Mouse (Mus musculus) naive thymus-derived CD4-positive, alpha-beta T cell, adult 2 months (primary cell): Measurements from ENCODE around the gene Gm10570.

ENCODE experiments used
- DNase-seq: peaks from one replicate; pipeline ENCODE4 v3.0.0-alpha.2; 2011; ENCODE audit warnings: low read depth

Gene Gm10570

GRCm38 (mm10) chr4:130304746-130305145 lies 3.7 kb downstream of the Gm10570 start:
- DNase-seq = no peak

- DNase-seq = no peak
Observed at GRCm38 (mm10) chr4:130302285-130302870, 6.1 kb downstream of the Gm10570 start.

- DNase-seq = no peak
Observed at GRCm38 (mm10) chr4:130299629-130300018, 8.8 kb downstream of the Gm10570 start.

GRCm38 (mm10) chr4:130298877-130299628 lies 9.4 kb downstream of the Gm10570 start:
- no peak for DNase-seq

GRCm38 (mm10) chr4:130297123-130297529 lies 11.3 kb downstream of the Gm10570 start:
- DNase-seq = peak; percentile 66

- no peak for DNase-seq
Observed at GRCm38 (mm10) chr4:130296243-130296965, 12.1 kb downstream of the Gm10570 start.

GRCm38 (mm10) chr4:130295047-130295745 lies 13.3 kb downstream of the Gm10570 start:
- DNase-seq = no peak

- no peak for DNase-seq
Observed at GRCm38 (mm10) chr4:130294513-130294912, 14.0 kb downstream of the Gm10570 start.

- DNase-seq = peak; percentile 83
Observed at GRCm38 (mm10) chr4:130292271-130292670, 16.2 kb downstream of the Gm10570 start.

- DNase-seq = no peak
Observed at GRCm38 (mm10) chr4:130289824-130290223, 18.6 kb downstream of the Gm10570 start.

- DNase-seq = no peak
Observed at GRCm38 (mm10) chr4:130286531-130286930, 21.9 kb downstream of the Gm10570 start.

- no peak for DNase-seq
Observed at GRCm38 (mm10) chr4:130283826-130284225, 24.6 kb downstream of the Gm10570 start.

- DNase-seq = no peak
Observed at GRCm38 (mm10) chr4:130282856-130283255, 25.6 kb downstream of the Gm10570 start.

- no peak for DNase-seq
Observed at GRCm38 (mm10) chr4:130279105-130279504, 29.4 kb downstream of the Gm10570 start, which contains the start of gene Serinc2. TSS of gene Serinc2 (minus strand) at chr4:130279205.

GRCm38 (mm10) chr4:130276573-130277176 lies 31.8 kb downstream of the Gm10570 start:
- no peak for DNase-seq

GRCm38 (mm10) chr4:130275823-130276105 lies 32.7 kb downstream of the Gm10570 start:
- no peak for DNase-seq

GRCm38 (mm10) chr4:130275016-130275822 lies 33.3 kb downstream of the Gm10570 start:
- DNase-seq = no peak

GRCm38 (mm10) chr4:130274346-130275015 lies 34.0 kb downstream of the Gm10570 start:
- DNase-seq = no peak

GRCm38 (mm10) chr4:130273698-130274345 lies 34.7 kb downstream of the Gm10570 start:
- no peak for DNase-seq
